Mouse (Mus musculus) left cerebral cortex, adult 8-10 months (tissue): ENCODE measurements around the gene Hoxc9. TPM values are rescaled to one million over a fixed set of nuclear protein-coding genes. Genes with fewer than 3 reads are reported as not detected.

ENCODE experiments used
- DNase-seq, 2 experiments: peaks; one replicate each; pipeline ENCODE4 v3.0.0; 2022; ENCODE audit warnings: low spot score in 2 of 2
- microRNA-seq, 2 experiments: library from miRNA; unstranded; fragments of <30 nt; microRNA quantifications; one replicate each; pipeline ENCODE4 v1.2.0; 2022
- total RNA-seq, 4 experiments: library from RNA; stranded (reverse); gene quantifications; 2 replicates each; pipeline ENCODE4 v1.2.4; 2022

Hoxc9 gene
- total RNA-seq, 4 experiments from 2014 or later = not detected

DNA sequence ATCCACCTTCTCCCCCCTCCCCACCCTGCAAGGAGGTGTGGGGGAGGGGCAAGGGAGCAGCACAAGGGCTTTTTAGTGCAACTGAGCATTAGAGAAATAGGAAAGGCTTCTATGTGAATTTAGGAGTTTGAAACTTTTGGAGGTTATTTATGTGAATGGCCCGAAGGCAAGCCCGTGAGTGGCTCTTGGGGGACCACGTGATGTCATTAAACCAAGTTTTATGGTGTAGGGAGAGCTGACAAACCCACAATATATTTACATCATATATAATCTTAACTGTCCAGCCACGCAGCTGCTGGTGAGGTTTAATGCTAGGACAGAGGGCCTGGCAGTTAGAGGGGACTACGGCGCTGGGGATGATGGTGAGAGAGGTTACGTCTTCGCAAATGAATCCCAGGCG, 42.4 kb downstream of the Hoxc9 start, which contains the start of gene Hoxc4:
TSS of gene Hoxc4 (plus strand) at position 299 of the 400 bp plus-strand sequence.
- DNase-seq = no peak

DNA sequence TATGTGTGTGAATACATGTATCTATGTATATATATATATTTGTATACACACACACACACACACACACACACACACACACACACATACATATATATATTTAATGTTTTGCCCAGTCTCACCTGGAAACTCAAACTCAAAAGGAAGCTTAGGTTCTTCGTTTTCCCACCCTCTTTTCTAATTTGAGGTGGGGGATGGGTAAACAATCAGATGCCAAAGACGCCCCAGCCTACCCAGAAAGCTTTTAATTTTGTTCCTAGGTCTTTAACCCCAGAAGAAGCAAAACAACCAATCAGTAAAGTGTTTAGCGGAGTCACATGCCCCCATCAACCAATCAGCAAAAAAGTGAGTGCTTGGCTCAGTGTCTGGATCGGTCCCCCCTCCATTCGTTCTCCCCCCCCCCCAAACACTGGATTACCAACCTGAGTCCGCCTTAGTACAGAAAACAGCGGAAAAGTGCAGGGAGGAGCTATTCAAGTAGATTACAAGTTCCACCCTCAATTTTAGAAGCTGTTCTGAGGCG, 44.7 kb downstream of the Hoxc9 start:
- DNase-seq = no peak

DNA sequence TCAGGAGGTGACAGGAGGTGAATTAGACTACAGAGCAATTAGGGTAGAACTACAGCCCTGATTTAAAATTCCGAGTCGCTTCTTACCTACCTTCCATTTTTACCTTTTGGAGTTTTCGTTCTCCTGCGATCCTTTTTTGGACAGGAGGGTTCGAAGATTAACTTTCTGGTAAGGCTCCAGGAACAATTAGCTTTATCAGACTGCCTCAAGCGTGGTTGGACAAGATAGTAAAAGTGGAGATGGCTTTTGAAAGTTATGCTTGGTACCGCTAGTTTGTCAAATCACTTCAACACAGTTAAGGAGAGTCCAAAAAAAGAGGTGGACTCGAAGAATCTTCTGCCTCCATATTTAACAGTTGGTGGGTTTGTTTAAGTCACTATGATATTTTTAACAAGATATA, 45.3 kb downstream of the Hoxc9 start:
- no peak for DNase-seq

DNA sequence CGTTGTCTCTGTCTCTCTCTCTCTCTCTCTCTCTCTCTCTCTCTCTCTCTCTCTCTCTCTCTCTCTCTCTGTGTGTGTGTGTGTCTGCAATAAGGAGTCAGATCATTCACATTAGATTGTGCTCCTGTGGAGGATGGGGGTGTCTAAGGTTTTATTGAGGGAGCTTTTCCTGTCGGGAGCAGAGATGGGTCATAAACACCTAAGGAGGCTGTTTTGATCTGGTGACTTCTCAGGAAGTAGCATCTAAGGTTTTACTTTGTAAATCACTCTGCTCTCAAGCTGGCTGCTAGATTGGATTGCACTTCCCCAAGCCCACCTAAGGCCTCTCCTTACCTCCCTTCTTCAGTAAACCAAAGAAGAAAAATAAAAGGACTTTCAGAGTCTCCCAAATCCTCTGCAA, 47.9 kb downstream of the Hoxc9 start:
- no peak for DNase-seq

DNA sequence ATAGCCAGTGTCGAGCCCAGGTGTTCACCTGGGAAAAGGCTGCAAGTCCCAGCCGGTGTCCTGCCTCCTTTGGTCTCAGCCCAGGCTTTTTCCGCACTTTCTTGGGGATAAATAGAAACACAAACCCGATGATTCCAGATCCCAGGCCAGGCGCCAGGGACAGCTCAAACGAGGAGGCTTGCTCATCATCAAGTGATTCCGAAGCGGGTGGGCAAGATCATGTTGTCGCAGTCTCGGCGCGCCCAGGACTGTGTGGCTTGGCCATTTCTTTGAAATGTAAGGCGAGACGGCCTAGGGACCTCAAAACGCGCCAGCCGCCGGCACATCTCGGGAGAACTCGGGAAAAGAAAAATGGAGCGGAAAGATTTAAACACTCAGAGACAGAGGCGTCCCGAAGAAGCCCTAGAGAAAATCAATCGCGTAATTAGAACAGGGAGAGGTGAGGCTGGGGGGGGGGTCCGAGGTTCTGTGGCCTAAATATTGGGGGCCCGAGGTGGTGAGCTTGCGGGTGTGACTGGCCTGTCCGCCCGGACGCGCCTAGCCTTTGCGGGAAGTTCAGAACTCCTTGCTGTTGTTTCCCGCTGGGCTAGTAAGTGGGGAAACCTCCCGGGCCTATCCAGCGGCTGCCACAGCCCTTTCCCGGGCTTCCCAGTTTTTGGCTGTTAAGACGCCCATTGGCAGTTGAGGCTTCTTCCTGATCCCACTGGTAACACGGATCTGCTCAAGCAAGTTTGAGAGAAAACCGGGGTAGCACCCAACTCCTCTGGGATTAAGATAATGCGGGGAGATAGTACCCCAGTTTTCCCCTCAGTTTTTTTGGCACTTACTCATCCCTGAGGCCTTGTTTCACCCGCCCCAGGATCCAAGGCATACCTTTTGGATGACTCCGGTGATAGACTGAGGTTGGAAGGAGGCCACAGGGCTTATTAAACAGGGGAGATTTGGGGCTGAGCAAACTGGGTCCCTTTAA, 51.3 kb downstream of the Hoxc9 start:
- no peak for DNase-seq

GRCm38 (mm10) chr15:103028916-103029512, 52.8 kb downstream of the Hoxc9 start:
- DNase-seq = no peak

GRCm38 (mm10) chr15:103030142-103030541, 53.9 kb downstream of the Hoxc9 start:
- no peak for DNase-seq

DNA sequence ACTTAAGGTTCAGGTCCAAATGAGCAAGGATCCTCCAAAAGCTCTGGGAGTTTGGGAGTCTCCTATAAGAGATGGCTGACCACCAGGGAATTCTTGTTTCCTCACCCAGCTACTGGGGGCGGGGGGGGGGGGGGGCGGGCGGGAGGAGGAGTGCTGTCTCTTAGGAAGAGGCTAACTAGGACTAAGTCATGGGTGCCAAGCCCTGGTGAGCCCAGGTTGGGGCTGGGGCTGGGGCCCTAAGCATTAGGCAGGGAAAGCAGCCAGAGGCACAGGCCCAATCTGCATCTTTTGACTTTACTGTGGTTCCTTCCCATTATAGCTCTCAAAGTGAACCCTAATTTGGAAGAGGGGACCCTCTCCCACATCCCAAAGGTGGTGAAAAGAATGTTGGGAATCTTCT, 55.9 kb downstream of the Hoxc9 start:
- no peak for DNase-seq

DNA sequence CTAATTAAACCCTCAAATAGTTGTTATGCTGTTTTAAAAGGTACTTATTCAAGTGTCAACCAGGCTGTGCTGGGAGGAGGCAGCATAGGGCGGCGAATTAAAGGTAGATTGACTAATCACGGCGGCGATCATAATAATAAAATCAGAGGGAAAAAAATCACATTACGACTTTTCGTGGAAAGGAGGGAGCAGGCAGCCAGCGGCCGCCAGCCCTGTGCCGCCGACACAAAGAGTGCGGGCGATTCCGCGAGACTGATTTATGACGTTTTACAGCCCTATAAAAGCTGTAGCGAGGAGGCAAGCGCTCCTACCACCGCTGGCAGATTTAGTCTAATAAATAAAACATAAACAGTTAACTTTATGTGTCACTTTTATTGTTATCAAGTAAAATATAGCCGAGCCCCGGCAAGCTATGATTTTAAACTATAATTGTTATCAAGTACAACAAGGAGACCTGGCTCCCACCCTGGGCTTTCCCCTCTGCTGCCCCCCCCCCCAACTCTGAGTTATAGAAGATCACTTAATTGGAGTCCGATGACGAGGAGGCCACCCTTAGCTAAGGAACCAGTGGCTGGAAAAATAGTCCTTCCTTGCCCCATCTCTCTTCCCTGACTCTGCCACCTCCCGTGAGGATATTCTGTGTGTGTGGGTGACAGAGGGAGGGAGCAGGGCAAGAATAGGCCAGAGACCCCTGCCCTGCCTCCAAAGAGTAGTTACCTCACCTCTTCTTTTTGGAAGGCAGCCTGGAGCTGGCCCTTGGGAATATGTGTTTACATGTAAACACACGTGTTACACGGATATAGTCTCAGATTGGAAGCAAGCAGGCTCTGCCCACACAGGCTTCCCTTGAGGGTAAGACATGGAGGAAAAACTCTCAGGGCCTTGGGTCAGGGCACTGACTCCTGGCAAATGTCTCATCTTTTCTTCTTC, 56.7 kb downstream of the Hoxc9 start:
- DNase-seq = no peak

- no peak for DNase-seq
Measured at GRCm38 (mm10) chr15:103034043-103034806, 58.0 kb downstream of the Hoxc9 start.

Small RNA genes lying within 50 kb of the gene (microRNA-seq; reads per million reads assigned to microRNA genes)
- 0 to 0.63 reads per million in 2 experiments for gene Mir196a-2
- gene Mir615 = 0.66 to 1.9 reads per million in 2 experiments

Other genes starting within 250 kb of the Hoxc9 start
- gene Hoxc13, start 55.3 kb upstream of the Hoxc9 start, total RNA-seq = not detected
- not detected for gene Hoxc12, start 39.7 kb upstream of the Hoxc9 start, total RNA-seq
- gene Hoxc11, start 22.0 kb upstream of the Hoxc9 start, total RNA-seq = not detected
- not detected for gene Hoxc10, start 9.6 kb upstream of the Hoxc9 start, total RNA-seq
- not detected for gene Hoxc5, start 9.0 kb upstream of the Hoxc9 start, total RNA-seq
- not detected for gene Hoxc8, start 14.2 kb downstream of the Hoxc9 start, total RNA-seq
- gene Hoxc6, start 21.8 kb downstream of the Hoxc9 start, total RNA-seq = not detected
- not detected for gene Hoxc4, start 42.5 kb downstream of the Hoxc9 start, total RNA-seq
- gene Smug1, start 190.7 kb downstream of the Hoxc9 start, total RNA-seq = 10 to 100 TPM; 18.9 to 24.5 (median 19.8) TPM